Mouse (Mus musculus) kidney, adult 2 months (tissue): Measurements from ENCODE around the gene Plac9b. TPM values are rescaled to one million over a fixed set of nuclear protein-coding genes. Genes with fewer than 3 reads are reported as not detected.
"Not testable (repeated sequence)": the region's sequence is repeated elsewhere in the genome, so short reads cannot be mapped to it uniquely, and the experiment has no call there.

Source experiments
- DNase-seq: peaks from one replicate; pipeline ENCODE4 v3.0.0; 2021
- H3K27ac ChIP-seq: fragments of 200-500 bp; 2 replicates; pipeline ENCODE4 v1.5.1; 2012; ENCODE audit warnings: low read depth, low read length, control low read depth, inconsistent platforms; ENCODE audit not compliant: insufficient read depth
- H3K27me3 ChIP-seq: fragments of 200-500 bp; replicated peaks from 2 replicates; pipeline ENCODE4 v1.6.1; 2012; ENCODE audit warnings: mild to moderate bottlenecking, moderate library complexity, low read length, inconsistent platforms; ENCODE audit not compliant: control insufficient read depth, insufficient read depth
- H3K36me3 ChIP-seq: fragments of 200-500 bp; 2 replicates; pipeline ENCODE4 v1.6.1; 2012; ENCODE audit warnings: mild to moderate bottlenecking, moderate library complexity, low read length, inconsistent platforms; ENCODE audit not compliant: control insufficient read depth, insufficient read depth
- H3K4me1 ChIP-seq: fragments of 200-500 bp; 2 replicates; pipeline ENCODE4 v1.6.1; 2011; ENCODE audit warnings: low read length; ENCODE audit not compliant: control insufficient read depth, insufficient read depth
- H3K4me3 ChIP-seq: fragments of 200-500 bp; 2 replicates; pipeline ENCODE4 v1.5.1; 2011; ENCODE audit warnings: mild to moderate bottlenecking, low read depth, low read length, control low read depth; ENCODE audit not compliant: insufficient read depth
- WGBS: fragments of 180-500 bp; shearing (Covaris S2); methylation state at CpG from one replicate; pipeline ENCODE4 v1.1.7; 2018; 5-methylcytosine and 5-hydroxymethylcytosine counted together
- polyA plus RNA-seq: library from polyadenylated mRNA; depleted of rRNA; stranded (reverse); fragments of >200 nt; gene quantifications from 2 replicates; pipeline ENCODE4 v1.2.3, GENCODE M21; 2012; rRNA removed

The Plac9b gene
- polyA plus RNA-seq: 32.3 and 34.4 TPM in 2 replicates

DNA sequence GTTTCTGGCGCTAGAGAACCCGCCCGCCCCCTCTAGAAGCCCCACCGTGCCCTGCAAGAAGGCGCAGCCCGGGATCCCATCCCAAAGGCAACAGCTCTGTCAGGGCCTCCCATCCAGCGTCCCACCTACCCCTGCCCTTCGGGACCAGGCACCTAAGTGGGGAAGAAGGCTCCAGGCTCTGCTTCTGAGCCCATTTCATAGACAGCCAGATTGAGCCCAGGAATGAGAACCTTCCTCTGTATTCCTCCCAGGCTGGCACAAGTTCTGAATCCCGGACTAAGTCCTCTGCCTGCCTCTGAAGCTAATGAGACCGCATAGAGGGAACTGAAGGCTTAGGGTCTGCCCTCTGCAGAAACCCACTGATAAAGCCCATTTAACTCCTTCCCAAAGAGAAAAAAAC, at the start of gene Plac9b:
TSS of gene Plac9b (minus strand) at position 101 of the 400 bp plus-strand sequence.
- not testable (repeated sequence) for H3K27ac ChIP-seq, H3K4me1 ChIP-seq, H3K4me3 ChIP-seq, DNase-seq, H3K27me3 ChIP-seq, H3K36me3 ChIP-seq
- no CpG with 5 or more reads among the region's 10 CpGs for WGBS

DNA sequence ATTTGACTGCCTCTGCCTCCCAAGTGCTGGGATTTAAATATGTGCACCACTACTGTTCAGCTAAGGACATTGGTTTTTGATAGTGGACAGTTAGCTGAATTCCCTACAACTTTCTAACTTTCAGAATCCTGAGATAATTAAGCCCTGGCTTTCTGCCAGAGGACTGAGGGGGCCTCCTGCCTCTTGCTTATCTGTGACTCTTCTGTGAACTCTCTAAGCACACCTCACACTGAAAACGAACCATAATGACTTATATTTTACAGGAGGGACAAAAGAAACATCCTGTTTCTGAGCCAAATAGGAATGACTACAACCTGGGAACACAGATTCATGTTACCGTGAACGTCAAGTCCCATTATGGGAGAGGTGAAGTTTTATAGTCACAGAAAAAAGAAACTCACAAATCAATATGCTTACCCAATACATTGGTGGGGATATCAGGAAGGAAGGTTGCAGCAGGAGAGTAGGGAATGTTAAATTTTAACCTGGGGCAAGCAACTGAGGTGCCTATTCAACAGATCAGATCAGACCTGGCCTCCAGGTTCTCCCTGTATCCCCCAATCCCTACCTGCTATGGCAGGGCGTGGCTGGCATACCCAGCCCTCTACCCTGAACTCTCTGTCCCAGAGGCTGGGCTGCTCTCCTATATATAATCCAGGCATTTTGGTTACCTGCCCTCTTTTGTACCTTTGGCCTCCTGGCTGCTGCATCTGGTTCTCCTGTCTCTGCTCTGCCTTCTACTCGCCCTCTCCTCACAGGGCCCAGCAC, 34.1 kb upstream of the Plac9b start:
- WGBS: no CpG with 5 or more reads among the region's 5 CpGs
- not testable (repeated sequence) for H3K4me3 ChIP-seq, H3K27me3 ChIP-seq, H3K27ac ChIP-seq, H3K4me1 ChIP-seq, DNase-seq, H3K36me3 ChIP-seq

DNA sequence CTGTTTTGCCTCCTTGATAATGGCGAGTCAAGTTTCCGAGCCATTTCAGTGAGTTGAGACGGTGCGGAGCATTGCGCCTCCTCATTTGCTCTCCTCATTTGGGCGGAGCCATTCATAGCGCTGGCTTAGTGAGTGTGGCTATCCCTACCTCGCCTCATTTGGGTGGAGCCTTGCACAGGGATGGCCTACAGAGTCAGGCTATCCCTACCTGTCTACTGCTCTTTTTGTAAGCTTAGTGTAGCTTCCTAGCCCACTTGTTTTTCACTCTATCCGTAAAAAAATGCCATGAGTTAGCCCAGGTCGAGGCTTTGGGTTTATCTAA, 24.6 kb upstream of the Plac9b start, which contains the start of gene Tmem254b:
TSS of gene Tmem254b (minus strand) at position 116 of the 322 bp plus-strand sequence.
- H3K4me3 ChIP-seq, H3K27me3 ChIP-seq, H3K36me3 ChIP-seq, H3K4me1 ChIP-seq, H3K27ac ChIP-seq, DNase-seq: not testable (repeated sequence)
- WGBS: no CpG with 5 or more reads among the region's 10 CpGs

GRCm38 (mm10) chr14:26206197-26206925, 24.1 kb upstream of the Plac9b start:
- not testable (repeated sequence) for H3K36me3 ChIP-seq, H3K27ac ChIP-seq, H3K4me1 ChIP-seq, H3K4me3 ChIP-seq, H3K27me3 ChIP-seq, DNase-seq
- no CpG with 5 or more reads among the region's 44 CpGs for WGBS

DNA sequence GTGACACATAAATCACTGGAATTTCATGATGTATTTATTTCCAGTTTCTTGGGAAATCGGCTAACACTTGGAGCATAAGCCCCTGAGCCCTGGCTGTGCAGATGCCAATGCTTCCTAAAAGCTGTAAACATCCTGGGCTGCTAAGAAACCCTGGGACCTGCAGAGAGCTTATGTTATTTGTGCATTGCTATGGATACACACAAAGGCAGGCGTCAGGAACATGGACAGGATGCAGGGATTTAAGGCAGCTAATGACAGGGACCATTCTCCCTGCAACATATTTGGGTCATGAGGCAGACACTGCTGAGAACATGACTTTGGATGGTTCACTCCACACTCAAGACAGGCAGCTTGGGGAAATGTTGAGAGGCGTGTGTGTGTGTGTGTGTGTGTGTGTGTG, 15.6 kb upstream of the Plac9b start:
- H3K36me3 ChIP-seq, DNase-seq, H3K4me1 ChIP-seq, H3K27me3 ChIP-seq, H3K4me3 ChIP-seq, H3K27ac ChIP-seq: not testable (repeated sequence)
- WGBS: no CpG with 5 or more reads among the region's 3 CpGs

- not testable (repeated sequence) for DNase-seq, H3K27ac ChIP-seq, H3K4me3 ChIP-seq, H3K4me1 ChIP-seq, H3K27me3 ChIP-seq, H3K36me3 ChIP-seq
- WGBS: no CpG with 5 or more reads among the region's 8 CpGs
Observed at GRCm38 (mm10) chr14:26188361-26188760, 6.1 kb upstream of the Plac9b start.

GRCm38 (mm10) chr14:26186638-26187037, 4.4 kb upstream of the Plac9b start:
- H3K27me3 ChIP-seq, DNase-seq, H3K27ac ChIP-seq, H3K36me3 ChIP-seq, H3K4me1 ChIP-seq, H3K4me3 ChIP-seq: not testable (repeated sequence)
- no CpG with 5 or more reads among the region's 9 CpGs for WGBS

- H3K27ac ChIP-seq, DNase-seq, H3K4me3 ChIP-seq, H3K4me1 ChIP-seq, H3K27me3 ChIP-seq, H3K36me3 ChIP-seq: not testable (repeated sequence)
- WGBS: no CpG with 5 or more reads among the region's 10 CpGs
Observed at GRCm38 (mm10) chr14:26181660-26182059, 620 bp downstream of the Plac9b start.

- not testable (repeated sequence) for H3K36me3 ChIP-seq, DNase-seq, H3K4me3 ChIP-seq, H3K27me3 ChIP-seq, H3K27ac ChIP-seq, H3K4me1 ChIP-seq
- WGBS: no CpG with 5 or more reads among the region's 6 CpGs
Observed at GRCm38 (mm10) chr14:26175028-26175427, 7.3 kb downstream of the Plac9b start.

DNA sequence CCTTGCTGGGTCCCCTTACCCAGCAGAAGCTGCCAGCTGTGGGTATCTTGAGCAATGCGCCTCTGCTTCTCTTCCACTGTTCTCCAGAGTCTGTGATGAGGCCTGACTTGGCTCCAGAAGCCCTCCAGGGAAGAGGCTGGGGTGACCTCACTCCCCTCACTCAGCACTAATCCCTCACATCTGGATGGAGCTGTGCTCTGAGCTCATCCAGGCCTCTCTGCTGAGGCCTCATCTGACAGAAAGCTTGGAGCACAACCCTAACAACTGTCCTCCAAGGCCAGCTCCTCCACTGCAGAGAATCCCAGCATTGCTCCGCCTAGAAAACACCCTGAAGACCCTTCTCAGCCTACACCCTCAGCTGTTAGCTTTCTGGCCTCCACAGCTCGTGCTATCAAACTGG, 8.3 kb downstream of the Plac9b start:
- H3K36me3 ChIP-seq, H3K4me3 ChIP-seq, H3K27ac ChIP-seq, H3K27me3 ChIP-seq, DNase-seq, H3K4me1 ChIP-seq: not testable (repeated sequence)
- no CpG with 5 or more reads among the region's 3 CpGs for WGBS

- DNase-seq, H3K4me1 ChIP-seq, H3K4me3 ChIP-seq, H3K27me3 ChIP-seq, H3K36me3 ChIP-seq, H3K27ac ChIP-seq: not testable (repeated sequence)
- WGBS: no CpG with 5 or more reads among the region's 12 CpGs
Observed at GRCm38 (mm10) chr14:26165266-26165665, 17.0 kb downstream of the Plac9b start.
